Mouse (Mus musculus) heart, adult 8-10 months (tissue): ENCODE measurements around the gene Scfd2. TPM values are rescaled to one million over a fixed set of nuclear protein-coding genes. Genes with fewer than 3 reads are reported as not detected.

ENCODE experiments used
- DNase-seq: peaks from one replicate; pipeline ENCODE4 v3.0.0; 2022; ENCODE audit warnings: low spot score
- total RNA-seq, 4 experiments: library from RNA; stranded (reverse); gene quantifications; 2 replicates each; pipeline ENCODE4 v1.2.4; 2022

Gene Scfd2
- total RNA-seq, 4 experiments from 2014 or later = 9.9 to 18.2 (median 12.5) TPM

DNA sequence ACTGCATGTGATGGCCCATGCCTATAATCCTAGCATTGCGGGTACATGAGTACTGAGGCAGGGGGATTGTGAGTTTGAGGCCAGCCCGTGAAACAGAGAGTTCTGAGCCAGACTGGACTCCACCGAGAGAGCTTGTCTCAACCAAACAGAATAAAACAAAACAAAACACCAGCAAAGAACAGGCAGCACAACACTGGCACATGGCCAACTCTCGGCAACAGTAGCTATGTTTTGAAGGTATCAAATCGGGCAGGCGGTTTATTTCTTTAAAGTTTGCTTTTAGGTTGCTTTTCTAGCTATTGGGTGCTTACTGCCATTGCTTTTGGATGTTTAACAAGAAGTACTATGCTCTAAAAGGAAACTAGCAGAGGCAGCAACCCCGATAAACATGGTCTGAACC, 251.9 kb downstream of the Scfd2 start:
- no peak for DNase-seq

DNA sequence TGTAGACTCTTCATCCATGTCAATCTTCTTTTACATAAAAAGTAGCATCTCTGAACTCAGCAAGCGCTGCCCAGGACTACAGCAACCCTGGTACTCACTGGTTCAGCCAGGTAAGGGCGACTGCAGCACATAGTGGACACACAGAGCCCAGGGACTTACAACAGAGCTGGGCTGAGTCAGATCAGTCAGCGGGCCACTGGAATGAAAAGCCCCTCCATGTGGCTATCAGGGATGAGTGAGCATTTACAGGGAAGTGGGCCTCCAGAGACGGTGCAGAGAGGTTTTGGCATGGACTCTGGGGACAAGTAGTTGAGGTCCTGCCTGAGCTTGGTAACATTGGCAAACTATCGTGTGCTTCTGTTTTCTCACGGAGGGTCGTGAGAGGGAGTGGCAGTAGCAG, 253.1 kb downstream of the Scfd2 start:
- no peak for DNase-seq

DNA sequence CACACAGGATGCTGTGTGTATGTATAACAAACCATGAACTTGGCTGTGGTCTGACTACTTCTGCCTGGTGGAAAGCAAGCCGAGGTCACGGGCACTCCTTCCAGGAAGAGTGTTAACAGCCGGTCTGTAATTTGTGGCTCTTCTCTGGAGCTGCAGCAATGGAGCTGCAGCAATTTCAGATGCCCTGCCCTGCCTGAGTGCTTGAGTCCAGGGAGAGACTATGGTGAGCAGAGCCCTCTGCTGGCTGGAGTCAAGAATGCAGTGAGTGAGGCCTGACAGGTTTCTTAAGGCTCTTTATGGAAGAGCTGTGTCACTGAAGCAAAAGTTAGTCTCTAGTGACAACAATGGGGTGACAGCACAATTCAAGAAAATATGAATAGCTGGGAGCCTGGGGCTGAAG, 253.8 kb downstream of the Scfd2 start:
- DNase-seq = peak; percentile 87

DNA sequence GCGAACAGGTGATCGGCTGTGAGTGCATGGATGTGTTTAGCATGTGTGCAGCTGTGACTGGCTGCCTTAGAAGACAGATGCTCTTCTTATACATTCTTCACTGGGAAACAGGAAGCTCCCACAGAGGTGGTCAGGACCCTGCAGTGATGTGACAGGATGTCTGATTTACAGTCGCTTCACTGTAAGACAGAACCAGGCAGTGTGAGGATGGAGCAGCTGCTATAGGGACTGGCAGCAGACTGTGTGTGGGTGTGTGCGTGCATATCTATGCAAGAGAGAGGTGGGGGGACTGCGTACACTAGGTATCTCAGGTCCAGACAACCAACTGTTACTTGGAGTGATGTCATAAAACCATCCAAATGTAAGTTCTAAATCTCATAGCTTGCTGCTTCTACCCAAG, 254.3 kb downstream of the Scfd2 start:
- DNase-seq = no peak

DNA sequence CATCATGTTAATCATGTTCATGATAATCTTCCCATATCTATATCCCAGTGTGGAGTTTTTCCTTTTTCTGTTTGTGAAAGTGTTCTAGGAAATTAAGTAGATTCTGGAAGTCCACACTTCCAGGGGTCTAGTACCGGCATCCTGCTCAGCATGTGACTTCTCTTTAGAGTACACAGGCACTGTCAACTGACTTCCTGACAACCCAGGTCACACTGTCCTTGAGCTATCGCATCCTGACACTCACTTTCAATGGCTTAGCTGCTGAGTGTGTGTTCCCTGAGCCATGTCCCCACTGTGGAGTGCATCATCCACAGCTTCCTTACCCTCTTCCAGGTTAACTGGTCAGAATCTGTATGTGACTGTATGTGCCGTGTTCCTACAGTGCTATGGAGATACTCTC, 258.2 kb downstream of the Scfd2 start:
- no peak for DNase-seq

DNA sequence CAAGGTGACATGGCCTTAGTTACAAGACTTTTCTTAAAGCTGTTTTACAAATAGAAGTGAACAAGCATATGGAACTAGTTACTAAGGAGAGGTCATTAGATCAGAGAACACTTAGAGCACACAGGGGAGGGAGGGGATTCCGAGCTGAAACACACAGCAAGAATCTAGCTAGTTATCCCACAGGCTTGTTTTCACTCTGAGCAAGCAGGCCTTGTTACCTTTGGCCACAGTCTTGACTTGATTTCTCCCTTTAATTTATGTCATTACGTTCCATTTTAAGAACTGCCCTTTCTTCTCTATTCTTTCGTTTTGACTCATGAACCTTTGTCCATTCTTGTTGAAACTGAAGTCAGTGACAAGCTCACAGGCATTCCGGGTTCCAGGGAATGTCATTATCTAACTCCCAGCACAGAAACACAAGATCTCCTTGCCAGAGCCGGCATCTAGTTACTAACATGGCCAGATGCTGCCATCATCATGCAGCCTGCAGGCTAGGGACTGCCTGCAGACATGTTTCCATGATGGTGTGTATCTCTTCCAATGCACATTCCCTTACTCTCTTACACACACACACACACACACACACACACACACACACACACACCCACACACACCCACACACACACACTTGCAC, 263.7 kb downstream of the Scfd2 start:
- no peak for DNase-seq

DNA sequence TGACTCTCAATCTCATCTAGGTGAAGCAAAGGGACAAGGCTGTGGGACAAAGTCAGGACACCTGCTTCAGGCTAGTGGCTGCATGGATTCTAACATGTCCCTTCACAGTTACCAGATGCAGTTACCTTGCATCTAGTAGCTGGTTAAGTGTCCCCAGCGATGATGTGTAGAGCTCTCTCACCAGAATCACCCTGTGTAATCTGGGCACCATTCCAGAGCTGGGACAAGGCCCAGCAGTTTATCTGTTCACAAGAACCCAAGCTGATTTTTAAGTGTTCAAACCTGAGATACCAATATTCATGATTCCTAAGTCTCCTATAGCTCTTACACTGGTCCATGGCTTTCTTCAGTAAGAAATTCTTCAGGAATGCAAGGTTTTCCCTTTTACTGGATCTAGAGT, 264.4 kb downstream of the Scfd2 start:
- no peak for DNase-seq

DNA sequence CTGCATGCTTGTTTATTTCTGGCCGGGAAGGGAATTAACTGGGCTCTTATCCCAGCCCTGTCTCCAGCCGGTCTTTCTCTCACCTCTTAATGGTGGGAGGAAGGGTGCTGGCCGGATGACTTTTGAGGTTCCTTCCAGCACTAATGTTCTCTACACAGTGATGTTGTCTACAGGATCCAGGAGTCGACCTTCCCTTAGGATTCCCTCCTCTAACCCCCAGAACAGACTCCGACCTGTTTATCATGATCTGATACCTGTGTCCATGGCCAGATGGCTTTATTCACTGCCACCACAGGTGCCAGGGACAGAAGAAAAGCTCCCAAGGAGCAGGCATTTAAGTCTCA, 265.1 kb downstream of the Scfd2 start:
- no peak for DNase-seq

DNA sequence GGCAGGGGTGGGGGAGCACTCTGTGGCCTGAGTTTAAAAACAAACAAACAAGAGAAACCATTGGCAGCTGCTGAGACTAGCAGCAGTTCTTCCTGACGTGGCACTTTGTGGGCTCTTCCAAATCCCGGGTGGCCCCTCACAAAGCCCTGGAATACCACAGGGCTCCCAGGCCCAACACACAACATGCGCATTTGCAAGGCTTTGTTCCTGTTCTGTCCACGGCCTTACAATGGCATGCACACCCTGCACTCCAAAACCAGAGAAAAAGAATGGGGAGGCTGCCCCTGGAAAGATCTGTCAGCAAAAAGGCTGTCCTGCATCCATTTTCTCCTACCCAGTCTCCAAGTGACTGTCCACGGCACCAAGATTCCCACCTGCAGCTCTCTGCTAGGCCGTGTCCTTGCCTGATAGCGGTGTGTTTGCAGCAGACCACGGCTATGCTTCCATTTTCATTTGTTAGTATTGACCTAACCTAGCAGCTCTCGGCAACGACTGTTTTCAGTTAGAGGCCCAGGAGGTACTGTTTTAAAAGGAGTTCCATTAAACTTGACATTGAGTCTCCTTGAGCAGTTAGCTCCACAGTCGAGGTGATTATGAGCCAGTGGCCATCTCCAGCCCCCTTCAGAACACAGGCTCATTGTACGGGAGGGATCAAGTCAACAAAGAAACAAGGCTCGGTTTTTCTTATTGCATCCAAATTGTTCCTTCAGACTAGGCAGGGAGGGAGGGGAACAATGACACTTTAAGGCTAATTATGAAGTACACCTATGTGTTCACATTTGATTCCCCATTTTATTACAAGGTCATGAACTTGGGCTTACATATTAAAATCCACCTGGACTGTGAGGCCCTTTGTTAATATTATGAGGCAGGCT, 265.7 kb downstream of the Scfd2 start:
- DNase-seq = no peak

DNA sequence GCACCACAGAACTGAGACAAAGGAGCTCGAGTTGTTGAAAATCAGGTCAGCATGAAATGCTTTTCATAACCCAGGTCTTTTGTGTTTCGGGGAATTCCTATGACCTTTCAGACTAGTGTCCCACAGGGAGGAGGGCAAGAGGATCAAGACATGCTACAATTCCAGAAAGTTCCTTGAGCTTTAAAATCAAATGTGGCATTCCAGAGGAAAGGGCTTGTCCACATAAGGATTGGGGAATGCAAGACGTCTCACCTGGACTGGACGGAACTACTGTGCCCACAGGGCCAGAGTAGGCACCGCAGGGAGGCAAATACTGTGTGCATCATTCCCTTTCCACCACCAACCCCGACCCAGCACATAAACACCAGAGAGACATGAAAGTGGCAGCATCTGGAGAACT, 266.4 kb downstream of the Scfd2 start:
- no peak for DNase-seq

DNA sequence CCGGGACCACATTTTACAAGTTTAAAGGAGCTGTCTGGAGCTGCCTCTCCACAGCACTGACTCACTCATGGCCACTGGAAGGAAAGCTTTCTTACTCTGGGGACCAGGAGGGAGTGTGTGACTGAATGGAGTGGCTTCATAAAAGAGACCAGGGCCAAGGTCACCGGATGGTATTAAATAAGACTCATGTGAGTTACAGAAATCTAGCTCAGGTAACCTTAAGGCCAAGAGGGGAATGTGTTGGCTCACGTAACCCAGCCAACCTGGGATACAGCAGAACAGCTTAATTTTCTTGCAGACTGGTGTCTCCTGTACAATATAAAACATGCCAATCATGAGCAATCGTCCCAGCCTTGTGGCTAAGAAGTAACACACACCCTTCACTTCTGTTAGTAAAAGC, 267.0 kb downstream of the Scfd2 start:
- DNase-seq = no peak

DNA sequence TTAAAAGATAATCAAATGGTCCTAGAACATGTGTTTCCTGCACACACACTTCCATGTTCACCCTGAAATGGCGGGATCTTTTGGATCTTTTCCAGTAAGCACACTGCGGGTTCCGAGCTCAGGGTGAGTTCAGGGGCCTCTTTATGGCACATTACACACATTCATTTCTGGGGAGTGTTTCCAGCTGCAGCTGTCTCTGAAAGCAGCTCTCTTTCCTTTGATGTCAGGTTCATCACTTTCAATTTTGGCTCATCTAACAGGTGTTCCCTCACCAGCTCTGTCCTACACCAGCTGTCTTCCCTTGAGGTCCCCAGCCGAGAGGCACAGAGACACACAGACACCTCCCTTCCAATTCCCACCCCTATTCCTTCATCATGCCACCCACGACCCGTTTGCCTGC, 270.5 kb downstream of the Scfd2 start:
- no peak for DNase-seq

DNA sequence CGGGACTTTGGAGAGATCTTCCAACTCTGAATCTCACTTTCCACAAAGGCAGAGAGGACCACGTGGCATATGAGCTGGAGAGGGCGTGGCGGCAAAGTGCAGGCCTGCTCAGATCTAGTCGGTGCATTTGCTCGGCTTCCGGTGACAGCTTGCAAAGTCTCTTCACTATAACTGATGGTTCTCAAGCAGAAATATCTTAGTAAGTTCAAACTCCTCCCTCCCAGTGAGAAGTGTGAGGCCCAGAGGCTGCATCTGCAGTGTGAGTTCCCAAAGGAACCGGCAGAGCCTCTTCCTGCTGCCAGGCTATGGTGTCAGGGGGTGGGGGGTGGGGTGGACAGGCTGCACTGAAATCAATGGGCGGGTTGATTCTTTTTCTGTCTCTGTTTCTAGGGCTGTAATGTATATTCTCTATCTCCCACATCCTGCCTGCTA, 271.2 kb downstream of the Scfd2 start:
- DNase-seq = no peak

DNA sequence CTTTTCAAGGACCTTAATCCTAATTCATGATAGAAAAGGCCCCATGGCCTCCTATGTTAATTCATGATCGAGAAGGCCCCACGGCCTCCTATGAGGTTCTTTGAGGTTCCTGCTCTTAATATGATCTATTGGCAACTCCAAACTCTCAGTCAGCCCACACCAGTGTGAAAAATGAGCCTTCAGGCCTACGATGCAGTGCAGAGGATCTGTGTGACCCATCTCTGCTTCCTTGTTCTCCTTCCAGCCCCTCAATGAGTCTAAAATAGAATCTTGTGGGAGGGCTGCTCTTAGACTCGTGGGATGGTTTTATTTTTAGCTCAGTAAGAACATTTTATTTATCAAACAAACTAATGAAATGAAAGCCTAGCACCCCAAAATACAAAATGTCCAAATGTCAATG, 274.9 kb downstream of the Scfd2 start:
- no peak for DNase-seq

DNA sequence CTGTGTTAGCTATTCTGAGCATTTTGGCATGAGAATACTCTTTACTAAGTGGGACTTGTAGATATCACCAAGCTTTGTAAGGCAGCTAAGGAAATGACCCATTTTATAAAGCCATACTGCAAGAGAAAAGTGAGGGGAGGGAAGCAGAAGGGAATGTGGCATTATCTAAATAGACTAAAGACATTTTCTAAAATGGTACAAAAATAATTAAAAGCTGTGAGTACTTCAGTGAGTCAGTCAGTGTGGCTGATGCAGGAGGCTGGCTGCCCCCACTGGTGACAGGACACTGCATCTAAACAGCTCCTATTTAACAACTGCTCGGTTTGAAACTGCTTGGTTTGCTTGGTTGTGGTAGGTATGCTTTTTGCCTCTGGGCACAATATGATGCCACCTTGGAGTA, 276.6 kb downstream of the Scfd2 start:
- DNase-seq = no peak

DNA sequence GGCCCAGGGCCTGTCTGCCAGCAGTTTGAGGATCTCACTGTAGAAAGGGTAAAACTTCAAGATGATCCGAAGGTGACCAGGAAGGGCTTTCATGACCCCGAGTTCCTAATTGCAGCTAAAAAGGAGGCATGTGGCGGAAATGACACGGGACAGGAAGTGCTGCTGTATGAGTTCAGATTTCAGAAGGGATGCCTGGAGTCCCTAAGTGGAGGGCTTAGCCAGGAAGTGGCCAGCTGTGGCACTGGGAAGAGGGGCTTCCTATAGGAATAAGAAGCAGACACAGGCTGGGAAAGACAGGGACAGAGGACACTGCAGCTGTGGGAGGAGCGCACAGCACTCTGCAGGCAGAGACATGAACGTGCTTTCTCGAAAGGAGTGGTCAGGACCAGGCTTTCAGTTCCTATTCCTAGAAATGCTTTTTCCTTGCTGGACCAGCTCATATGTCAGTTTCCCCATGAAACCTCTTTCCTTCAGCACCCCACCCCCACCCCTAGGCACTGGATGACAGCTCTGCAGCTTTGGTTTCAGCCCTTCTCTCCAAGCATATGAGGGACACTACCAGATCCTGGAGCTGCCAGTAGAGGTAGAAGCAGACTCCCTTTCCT, 277.7 kb downstream of the Scfd2 start:
- DNase-seq = no peak

DNA sequence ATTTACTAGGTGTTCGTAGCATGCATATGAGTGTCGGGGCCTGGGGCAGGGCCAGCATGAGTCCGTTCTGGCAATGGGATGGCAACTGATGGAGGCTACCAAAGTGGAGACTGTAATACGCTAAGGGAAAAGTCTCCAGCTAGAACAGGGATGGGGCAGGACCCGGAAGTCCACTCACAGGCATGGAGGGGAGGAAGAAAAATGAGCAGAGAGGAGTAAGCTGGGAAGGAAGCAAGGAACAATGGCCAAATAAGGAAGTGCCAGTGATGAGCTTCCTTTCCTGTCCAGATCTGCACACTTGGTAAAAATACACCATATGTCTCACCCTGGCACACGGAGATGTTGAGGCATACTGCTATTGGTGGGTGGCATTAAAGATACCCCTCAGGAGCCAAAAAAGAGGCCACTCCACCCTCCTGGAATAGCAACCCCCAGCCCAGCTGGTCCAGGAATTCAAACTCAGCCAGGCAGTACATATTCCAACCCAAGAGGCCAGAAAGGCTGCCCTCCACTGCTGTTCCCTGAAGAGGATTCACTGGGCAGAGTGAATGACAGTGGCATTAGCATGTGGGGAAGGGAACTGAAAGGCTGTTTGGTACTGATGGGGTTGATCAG, 278.8 kb downstream of the Scfd2 start:
- DNase-seq = no peak

DNA sequence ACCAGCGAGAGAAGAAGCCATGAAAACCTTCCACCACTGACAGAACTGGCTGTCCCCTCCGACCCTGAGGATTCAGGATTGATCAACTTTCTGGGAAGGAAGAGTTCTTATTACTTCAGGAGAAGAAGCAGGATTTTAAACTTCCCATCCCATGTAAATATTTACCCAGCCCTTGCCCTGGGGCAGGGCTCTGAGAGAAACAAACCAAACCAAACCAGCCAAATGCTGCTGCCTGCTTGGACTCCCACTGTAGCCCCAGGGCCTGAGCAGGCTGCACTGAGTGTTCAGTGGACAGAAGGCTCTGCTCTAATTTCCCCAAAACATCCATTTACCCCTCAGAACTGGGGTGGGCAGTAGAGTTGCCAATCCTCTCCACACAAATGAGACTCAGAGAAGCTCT, 280.6 kb downstream of the Scfd2 start:
- DNase-seq = no peak

DNA sequence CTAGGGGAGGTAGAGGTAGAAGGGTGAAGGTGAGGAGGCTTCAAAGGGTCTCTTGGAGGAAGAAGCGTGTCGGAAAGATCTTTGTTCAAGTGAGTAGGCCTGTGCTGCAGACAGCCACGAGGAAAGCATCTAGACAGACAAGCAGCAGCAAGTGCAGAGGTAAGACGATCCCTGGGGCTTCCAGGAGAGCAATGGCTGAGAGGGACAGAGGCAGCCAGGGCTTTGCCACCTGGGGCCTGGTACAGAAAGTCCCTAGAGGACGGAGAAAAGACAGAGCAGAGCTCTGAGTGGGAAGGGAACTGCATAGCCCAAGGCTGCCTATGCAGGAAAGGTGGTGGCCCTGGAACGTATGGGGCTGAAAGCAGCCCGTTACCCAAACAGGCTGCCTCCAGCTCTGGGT, 281.3 kb downstream of the Scfd2 start:
- no peak for DNase-seq

DNA sequence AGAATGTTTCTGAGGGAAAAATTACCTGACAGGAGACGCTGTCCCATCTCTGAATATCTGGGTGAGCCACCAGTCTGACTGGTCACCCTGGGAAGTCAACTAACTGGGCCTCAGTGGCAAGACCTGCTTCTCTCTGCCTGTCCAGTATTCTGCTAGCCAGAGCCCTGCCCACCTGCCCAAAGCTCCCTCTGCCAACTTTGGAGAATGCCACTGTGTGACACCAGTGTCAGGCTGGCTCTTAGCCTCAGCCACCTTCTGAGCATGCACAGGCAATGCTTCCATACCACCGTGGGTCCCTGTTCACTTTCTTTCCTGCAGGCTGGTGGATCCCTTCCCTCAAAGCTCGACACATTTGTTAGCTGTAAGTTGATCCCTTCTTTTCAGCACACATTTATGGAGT, 281.8 kb downstream of the Scfd2 start:
- DNase-seq = no peak

DNA sequence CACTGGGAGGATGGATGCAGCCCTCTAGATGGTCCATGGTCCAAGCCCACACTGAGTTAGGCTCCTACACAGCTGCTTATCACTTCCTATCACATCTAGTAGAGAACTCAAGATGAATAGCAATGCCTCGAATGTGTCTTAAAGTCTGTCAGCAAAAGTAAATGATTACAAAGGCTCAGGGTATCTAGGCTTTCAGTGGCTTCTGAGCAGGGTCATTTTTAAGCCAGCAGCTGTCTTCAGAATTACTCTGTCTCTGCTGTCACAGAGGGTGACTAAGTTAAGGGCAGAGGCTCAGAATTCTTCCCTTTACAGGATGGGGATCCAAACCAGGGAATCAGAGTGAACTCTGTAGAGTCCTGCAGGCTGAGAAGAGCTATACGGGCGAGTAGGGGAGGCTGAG, 284.6 kb downstream of the Scfd2 start:
- no peak for DNase-seq

DNA sequence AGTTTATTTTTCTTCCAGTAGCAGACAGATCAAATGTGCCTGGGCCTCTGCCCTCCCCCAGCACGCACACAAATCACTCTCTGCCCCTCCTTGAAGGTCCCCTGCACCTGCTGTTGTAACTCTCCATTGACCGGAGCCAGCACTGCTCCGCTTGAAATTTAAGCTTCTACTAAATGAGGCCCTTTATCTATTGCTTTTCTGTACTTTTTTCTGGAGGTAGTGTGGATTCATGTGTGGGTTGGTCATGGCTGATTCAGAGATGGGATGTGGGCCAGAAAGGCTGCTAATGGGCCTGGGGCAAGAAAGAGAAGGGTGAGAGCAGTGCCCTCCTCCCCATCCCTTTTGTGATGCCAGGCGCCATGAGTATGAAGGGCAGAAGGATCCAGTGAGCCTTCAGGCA, 285.1 kb downstream of the Scfd2 start:
- DNase-seq = no peak
